Mouse (Mus musculus) MEL (cell line): ENCODE results near the gene Itpr3. TPM values are rescaled to one million over a fixed set of nuclear protein-coding genes. Genes with fewer than 3 reads are reported as not detected.

ENCODE experiments used
- DNase-seq: peaks from one replicate; pipeline ENCODE4 v3.0.0; 2011; ENCODE audit warnings: low read depth, low spot score
- H3K27ac ChIP-seq: 2 replicates; pipeline ENCODE4 v1.5.1; 2012; ENCODE audit warnings: low read depth, mild to moderate bottlenecking, control low read depth, low read length, moderate library complexity; ENCODE audit not compliant: control insufficient read depth
- H3K27me3 ChIP-seq, 2 experiments: fragments of 150-350 bp in 1 of 2; sonication (generic) in 1 of 2; 2 replicates each; pipeline ENCODE4 v1.6.1; 2012; ENCODE audit warnings: low read length in 2 of 2, mild to moderate bottlenecking in 2 of 2, improper control_type of control experiment in 1 of 2, moderate library complexity in 1 of 2; ENCODE audit not compliant: insufficient read depth in 2 of 2, control insufficient read depth in 1 of 2
- H3K36me3 ChIP-seq, 2 experiments: 2 replicates each; pipeline ENCODE4 v1.6.1; 2012 to 2014; ENCODE audit warnings: low read length in 2 of 2, improper control_type of control experiment in 1 of 2, inconsistent platforms in 1 of 2, mild to moderate bottlenecking in 1 of 2; ENCODE audit not compliant: insufficient read depth in 2 of 2, control insufficient read depth in 1 of 2
- H3K4me1 ChIP-seq, 2 experiments: fragments of 150-350 bp in 1 of 2; sonication (generic) in 1 of 2; 2 replicates each; pipeline ENCODE4 v1.6.1; 2012; ENCODE audit warnings: low read length in 2 of 2, improper control_type of control experiment in 1 of 2, mild to moderate bottlenecking in 1 of 2; ENCODE audit not compliant: insufficient read depth in 2 of 2, control insufficient read depth in 1 of 2
- H3K4me3 ChIP-seq, 2 experiments: fragments of 150-350 bp in 1 of 2; sonication (generic) in 1 of 2; 2 replicates each; pipeline ENCODE4 v1.5.1; 2012; ENCODE audit warnings: low read depth in 2 of 2, low read length in 2 of 2, mild to moderate bottlenecking in 2 of 2, moderate library complexity in 2 of 2, control low read depth in 1 of 2, improper control_type of control experiment in 1 of 2; ENCODE audit not compliant: control insufficient read depth in 1 of 2, insufficient read depth in 1 of 2
- H3K79me2 ChIP-seq: 2 replicates; pipeline ENCODE4 v1.6.1; 2012; ENCODE audit warnings: mild to moderate bottlenecking, low read length, moderate library complexity; ENCODE audit not compliant: control insufficient read depth, poor library complexity, insufficient read depth
- H3K9ac ChIP-seq: 2 replicates; pipeline ENCODE4 v1.6.1; 2012; ENCODE audit warnings: low read depth, mild to moderate bottlenecking, control low read depth, low read length, moderate library complexity; ENCODE audit not compliant: control insufficient read depth, poor library complexity, severe bottlenecking
- H3K9me3 ChIP-seq: fragments of 150-350 bp; sonication (generic); replicated peaks from 2 replicates; pipeline ENCODE4 v1.6.1; 2012; ENCODE audit warnings: mild to moderate bottlenecking, low read length, improper control_type of control experiment, moderate library complexity; ENCODE audit not compliant: insufficient read depth
- BHLHE40 ChIP-seq: IDR thresholded peaks from 2 replicates; pipeline ENCODE4 v1.6.1; 2012; ENCODE audit warnings: low read depth, mild to moderate bottlenecking, inconsistent platforms, low read length, improper control_type of control experiment, borderline replicate concordance
- CHD1 ChIP-seq: IDR thresholded peaks from 2 replicates; pipeline ENCODE4 v1.6.1; 2012; ENCODE audit warnings: low read depth, mild to moderate bottlenecking, inconsistent platforms, low read length, improper control_type of control experiment
- CHD2 ChIP-seq: IDR thresholded peaks from 2 replicates; pipeline ENCODE4 v1.6.1; 2011; ENCODE audit warnings: low read length, improper control_type of control experiment
- CTCF ChIP-seq, 3 experiments: IDR thresholded peaks in 2 of 3; conservative IDR thresholded peaks in 1 of 3; 2 replicates each; pipeline ENCODE4 v1.5.1; 2011 to 2012; ENCODE audit warnings: low read length in 3 of 3, low read depth in 2 of 3, mild to moderate bottlenecking in 2 of 3, improper control_type of control experiment in 1 of 3, inconsistent platforms in 1 of 3, mixed read lengths in 1 of 3, moderate library complexity in 1 of 3; ENCODE audit not compliant: control insufficient read depth in 1 of 3, insufficient read depth in 1 of 3, poor library complexity in 1 of 3, severe bottlenecking in 1 of 3
- E2F4 ChIP-seq: IDR thresholded peaks from 2 replicates; pipeline ENCODE4 v1.6.1; 2011; ENCODE audit warnings: low read depth, low read length, improper control_type of control experiment, borderline replicate concordance
- ETS1 ChIP-seq: IDR thresholded peaks from 2 replicates; pipeline ENCODE4 v1.6.1; 2012; ENCODE audit warnings: low read depth, mild to moderate bottlenecking, inconsistent platforms, low read length, improper control_type of control experiment, moderate library complexity
- GABPA ChIP-seq: IDR thresholded peaks from 2 replicates; pipeline ENCODE4 v1.6.1; 2012; ENCODE audit warnings: low read depth, mild to moderate bottlenecking, inconsistent platforms, low read length, improper control_type of control experiment, moderate library complexity
- GATA1 ChIP-seq: IDR thresholded peaks from 2 replicates; pipeline ENCODE4 v1.6.1; 2011; ENCODE audit warnings: low read depth, low read length, improper control_type of control experiment
- HCFC1 ChIP-seq: IDR thresholded peaks from 2 replicates; pipeline ENCODE4 v1.6.1; 2012; ENCODE audit warnings: low read depth, mild to moderate bottlenecking, inconsistent platforms, low read length, improper control_type of control experiment, moderate library complexity
- MAX ChIP-seq: IDR thresholded peaks from 2 replicates; pipeline ENCODE4 v1.6.1; 2011; ENCODE audit warnings: low read length, improper control_type of control experiment
- MAZ ChIP-seq: IDR thresholded peaks from 2 replicates; pipeline ENCODE4 v1.6.1; 2012; ENCODE audit warnings: low read depth, mild to moderate bottlenecking, inconsistent platforms, low read length, improper control_type of control experiment
- MXI1 ChIP-seq: IDR thresholded peaks from 2 replicates; pipeline ENCODE4 v1.6.1; 2011; ENCODE audit warnings: mild to moderate bottlenecking, low read depth, low read length, improper control_type of control experiment
- MYB ChIP-seq: IDR thresholded peaks from 2 replicates; pipeline ENCODE4 v1.6.1; 2011; ENCODE audit warnings: mild to moderate bottlenecking, low read depth, low read length, improper control_type of control experiment
- MYC ChIP-seq: IDR thresholded peaks from 2 replicates; pipeline ENCODE4 v1.6.1; 2011; ENCODE audit warnings: low read depth, mild to moderate bottlenecking, low read length, improper control_type of control experiment, moderate library complexity
- NELFE ChIP-seq: IDR thresholded peaks from 2 replicates; pipeline ENCODE4 v1.6.1; 2011; ENCODE audit warnings: low read depth, low read length, improper control_type of control experiment
- NRF1 ChIP-seq: IDR thresholded peaks from 2 replicates; pipeline ENCODE4 v1.6.1; 2014; ENCODE audit warnings: low read depth, mild to moderate bottlenecking, inconsistent platforms, low read length, improper control_type of control experiment, moderate library complexity; ENCODE audit not compliant: poor library complexity, insufficient read depth, severe bottlenecking
- POLR2A ChIP-seq, 2 experiments: IDR thresholded peaks; 2 replicates each; pipeline ENCODE4 v1.6.1; 2011 to 2012; ENCODE audit warnings: low read length in 2 of 2, mild to moderate bottlenecking in 2 of 2, control low read depth in 1 of 2, improper control_type of control experiment in 1 of 2, low read depth in 1 of 2, moderate library complexity in 1 of 2; ENCODE audit not compliant: control insufficient read depth in 1 of 2, insufficient read depth in 1 of 2, poor library complexity in 1 of 2
- RAD21 ChIP-seq: IDR thresholded peaks from 2 replicates; pipeline ENCODE4 v1.6.1; 2011; ENCODE audit warnings: mild to moderate bottlenecking, low read depth, low read length, improper control_type of control experiment
- RCOR1 ChIP-seq: IDR thresholded peaks from 2 replicates; pipeline ENCODE4 v1.6.1; 2012; ENCODE audit warnings: low read depth, mild to moderate bottlenecking, inconsistent platforms, low read length, improper control_type of control experiment
- SIN3A ChIP-seq: IDR thresholded peaks from 2 replicates; pipeline ENCODE4 v1.6.1; 2012; ENCODE audit warnings: low read length, improper control_type of control experiment, inconsistent platforms
- TAL1 ChIP-seq: IDR thresholded peaks from 2 replicates; pipeline ENCODE4 v1.6.1; 2012; ENCODE audit warnings: mild to moderate bottlenecking, inconsistent platforms, low read length, moderate library complexity, mixed read lengths
- TBP ChIP-seq: IDR thresholded peaks from 2 replicates; pipeline ENCODE4 v1.8.0; 2011; ENCODE audit warnings: low read depth, low read length, improper control_type of control experiment
- UBTF ChIP-seq: IDR thresholded peaks from 2 replicates; pipeline ENCODE4 v1.6.1; 2012; ENCODE audit warnings: low read depth, mild to moderate bottlenecking, inconsistent platforms, low read length, improper control_type of control experiment, moderate library complexity, borderline replicate concordance; ENCODE audit not compliant: insufficient read depth
- USF1 ChIP-seq: IDR thresholded peaks from 2 replicates; pipeline ENCODE4 v1.6.1; 2014; ENCODE audit warnings: low read depth, mild to moderate bottlenecking, inconsistent platforms, low read length, improper control_type of control experiment, moderate library complexity
- USF2 ChIP-seq, 2 experiments: IDR thresholded peaks; 2 replicates each; pipeline ENCODE4 v1.6.1; 2011 to 2012; ENCODE audit warnings: improper control_type of control experiment in 2 of 2, low read length in 2 of 2, borderline replicate concordance in 1 of 2, inconsistent platforms in 1 of 2, low read depth in 1 of 2, mild to moderate bottlenecking in 1 of 2; ENCODE audit not compliant: insufficient read depth in 1 of 2
- ZKSCAN1 ChIP-seq: IDR thresholded peaks from 2 replicates; pipeline ENCODE4 v1.6.1; 2012; ENCODE audit warnings: low read depth, mild to moderate bottlenecking, inconsistent platforms, low read length, improper control_type of control experiment, moderate library complexity
- ZMIZ1 ChIP-seq: IDR thresholded peaks from 2 replicates; pipeline ENCODE4 v1.6.1; 2012; ENCODE audit warnings: low read depth, mild to moderate bottlenecking, inconsistent platforms, low read length, improper control_type of control experiment, moderate library complexity
- ZNF384 ChIP-seq: IDR thresholded peaks from 2 replicates; pipeline ENCODE4 v1.6.1; 2012; ENCODE audit warnings: low read depth, mild to moderate bottlenecking, inconsistent platforms, low read length, improper control_type of control experiment
- polyA plus RNA-seq, 2 experiments: library from polyadenylated mRNA; stranded (reverse) in 1 of 2; unstranded in 1 of 2; fragments of >175 nt in 1 of 2; fragments of >200 nt in 1 of 2; gene quantifications; 2 replicates each; pipeline versions ENCODE4 v1.2.1 to v1.2.4; 2012; ENCODE audit warnings: low replicate concordance in 2 of 2, low read depth in 1 of 2; ENCODE audit not compliant: insufficient read length in 2 of 2, insufficient read depth in 1 of 2, missing spikeins in 1 of 2
- total RNA-seq: library from RNA; depleted of rRNA; stranded (reverse); fragments of 300-350 nt; gene quantifications from 2 replicates; pipeline ENCODE4 v1.2.3, GENCODE M21; 2012

The Itpr3 gene
- total and polyA plus RNA-seq, 3 experiments: 7.3 to 11.4 TPM; not detected in 1

DNA sequence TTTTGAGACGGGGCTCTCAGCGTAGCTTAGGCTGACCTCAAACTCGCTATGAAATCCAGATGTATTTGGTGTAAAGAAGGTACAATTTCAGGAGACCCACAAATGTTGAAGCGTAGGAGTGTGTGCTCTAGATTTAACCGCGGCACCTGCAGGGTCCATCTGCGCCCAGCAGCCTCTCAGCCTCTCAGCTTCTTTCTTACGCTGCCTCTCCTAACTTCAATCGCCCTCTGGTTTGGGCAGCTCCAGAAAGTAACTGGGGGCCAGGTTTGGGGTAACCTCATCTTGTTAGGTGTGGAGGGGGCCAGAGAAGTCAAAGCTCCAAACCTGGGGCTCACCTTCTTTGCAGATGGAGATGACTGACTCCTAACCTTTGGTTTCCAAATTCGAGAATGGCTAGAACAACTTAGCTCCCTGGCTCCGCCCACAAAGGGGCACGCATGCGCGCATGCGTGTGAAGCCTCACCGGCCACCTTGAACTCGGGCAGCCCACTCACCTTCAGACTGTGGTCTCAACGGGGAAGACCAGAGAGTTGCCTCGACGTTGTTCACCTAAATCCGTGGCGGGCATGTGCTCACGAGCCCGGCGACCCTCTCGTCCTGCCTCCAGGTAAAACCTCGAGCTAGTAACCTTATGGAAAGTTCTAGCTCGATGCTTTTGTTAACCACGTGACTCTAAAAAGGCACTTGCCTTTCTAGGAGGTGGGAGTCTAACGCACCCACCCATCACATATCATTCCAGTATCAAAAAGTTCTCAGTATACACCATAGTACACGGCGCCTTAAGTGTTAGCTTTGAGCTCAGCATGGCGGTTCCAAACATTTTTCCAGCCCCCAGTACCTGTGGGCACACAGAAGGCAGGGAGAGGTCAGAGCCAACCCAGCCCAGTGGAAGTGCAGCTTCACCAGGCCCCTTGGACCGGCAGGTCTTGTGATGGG lies 39.3 kb upstream of the Itpr3 start:
- no peaks in the 10 kb centered on the region; a peak in 1 of 4 replicates for H3K4me1 ChIP-seq
- DNase-seq: peak; percentile 84
- H3K9ac ChIP-seq: peak overlapping the region; percentile 82
- no peaks in the 10 kb centered on the region for H3K27me3 ChIP-seq
- peak overlapping the region; percentile 57 for H3K27ac ChIP-seq
- no peaks in the 10 kb centered on the region for H3K9me3 ChIP-seq
- peak overlapping the region; percentile 84 for H3K4me3 ChIP-seq
- TF ChIP-seq CHD2: no peak
- TF ChIP-seq USF1: peak; percentile 85
- no peak for TF ChIP-seq MYC
- TF ChIP-seq MXI1: peak; percentile 51
- no peak for TF ChIP-seq RAD21
- no peak for TF ChIP-seq E2F4
- TF ChIP-seq GATA1: no peak
- no peak for TF ChIP-seq BHLHE40
- peak in 1 of 2 experiments; percentile 56; a peak in 1 of 4 replicates for TF ChIP-seq POLR2A (IDR thresholded peaks at IDR 0.05; ENCODE audit: control insufficient read depth in 1 of 2, insufficient read depth in 1 of 2, low read depth in 1 of 2, low read length in 2 of 2, poor library complexity in 1 of 2)
- no peak for TF ChIP-seq RCOR1
- TF ChIP-seq USF2 (IDR thresholded peaks at IDR 0.05; ENCODE audit: borderline replicate concordance in 1 of 2, insufficient read depth in 1 of 2, low read depth in 1 of 2, low read length in 2 of 2): peak in 1 of 2 experiments; percentile 54; a peak in 1 of 4 replicates
- peak; percentile 80 for TF ChIP-seq NRF1
- no peak for TF ChIP-seq CHD1
- TF ChIP-seq CTCF (IDR thresholded peaks at IDR 0.05 in 2 of 3, conservative IDR thresholded peaks at IDR 0.05 in 1 of 3; ENCODE audit: control insufficient read depth in 1 of 3, insufficient read depth in 1 of 3, low read depth in 2 of 3, low read length in 3 of 3, poor library complexity in 1 of 3, severe bottlenecking in 1 of 3): no peak
- no peak for TF ChIP-seq ETS1
- TF ChIP-seq SIN3A: no peak
- 0 out of 2 replicates have a peak, but pooled peaks have one; percentile 25 for TF ChIP-seq TBP
- no peak for TF ChIP-seq ZKSCAN1
- TF ChIP-seq MAZ: no peak
- TF ChIP-seq GABPA: no peak
- TF ChIP-seq ZMIZ1: no peak
- no peak for TF ChIP-seq ZNF384
- no peak for TF ChIP-seq TAL1
- no peak for TF ChIP-seq MYB
- peak; percentile 38; the same call in 1 of the 2 replicates for TF ChIP-seq NELFE
- peak; percentile 87 for TF ChIP-seq HCFC1
- TF ChIP-seq UBTF: no peak
- peak; percentile 74 for TF ChIP-seq MAX
- no peaks in the 10 kb centered on the region; a peak in 1 of 4 replicates for H3K36me3 ChIP-seq
- no peaks in the 10 kb centered on the region for H3K79me2 ChIP-seq
